Mouse (Mus musculus) C2C12 (cell line): ENCODE results near the gene Ajap1.

Experiments
- CTCF ChIP-seq: IDR thresholded peaks from one replicate; pipeline ENCODE4 v1.5.1; 2011; ENCODE audit not compliant: control insufficient read depth, insufficient read depth, insufficient read length
- MYOG ChIP-seq: IDR thresholded peaks from one replicate; pipeline ENCODE4 v1.6.1; 2011; ENCODE audit not compliant: control insufficient read depth, insufficient read length; ENCODE audit errors: extremely low read depth

DNA sequence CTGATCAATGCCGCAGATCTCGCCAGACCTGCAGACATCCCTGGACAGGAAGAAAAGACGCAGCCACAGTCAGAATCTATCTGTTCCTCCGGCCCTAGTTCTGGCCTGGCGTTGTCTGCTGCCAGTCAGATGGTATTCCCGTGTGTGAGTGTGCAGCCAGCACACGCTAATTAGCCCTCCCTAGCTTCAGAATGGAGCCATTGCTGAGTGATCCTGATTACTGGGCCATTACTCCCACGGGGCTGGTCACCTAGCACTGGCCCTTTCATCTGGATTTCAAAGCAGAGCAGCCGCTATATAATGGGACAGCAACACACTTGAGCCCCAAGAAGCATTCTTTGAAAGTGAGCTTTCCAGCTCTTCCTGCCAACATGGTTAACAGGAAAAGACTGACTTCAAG is 9.8 kb upstream of the Ajap1 start:
- TF ChIP-seq CTCF (no peak), MYOG (no peak)
